ENCODE assay signal across 1 mouse cellular context in genomic region chr19:10580102-10580501, GRCm38 (mm10).
TF ChIP-seq lines count a peak whose summit lies in the region.

No protein-coding gene starts in this region.

TF ChIP-seq in CH12.LX, 34 proteins besides CTCF, POLR2A, EP300 and RAD21 (continued from another document):
- TF ChIP-seq ZKSCAN1 (IDR thresholded peaks at IDR 0.05; ENCODE audit: borderline replicate concordance, low read depth, low read length) (no peak), MAZ (IDR thresholded peaks at IDR 0.05; ENCODE audit: low read depth, low read length) (no peak), TBP (conservative IDR thresholded peaks at IDR 0.05; ENCODE audit: low read depth, low read length) (0 out of 2 replicates have a peak, but pooled peaks have one; percentile 44), KAT2A (IDR thresholded peaks at IDR 0.05; ENCODE audit: insufficient replicate concordance, low read length) (no peak), UBTF (IDR thresholded peaks at IDR 0.05; ENCODE audit: low read depth, low read length) (no peak), CHD1 (IDR thresholded peaks at IDR 0.05; ENCODE audit: low read depth, low read length) (peak; percentile 65), ZC3H11A (IDR thresholded peaks at IDR 0.05; ENCODE audit: low read depth, low read length) (no peak), POLR2AphosphoS2 (IDR thresholded peaks at IDR 0.05; ENCODE audit: low read depth, low read length) (no peak), SMC3 (IDR thresholded peaks at IDR 0.05; ENCODE audit: low read depth, low read length) (no peak), ETS1 (conservative IDR thresholded peaks at IDR 0.05; ENCODE audit: low read depth, low read length) (no peak), CHD2 (IDR thresholded peaks at IDR 0.05; ENCODE audit: low read length) (no peak; the same call in 1 of the 2 replicates), USF2 (conservative IDR thresholded peaks at IDR 0.05; ENCODE audit: low read depth, low read length) (no peak), JUND (conservative IDR thresholded peaks at IDR 0.05; ENCODE audit: low read depth, low read length) (no peak), MAFK (IDR thresholded peaks at IDR 0.05; ENCODE audit: insufficient replicate concordance, low read length) (no peak), TCF12 (IDR thresholded peaks at IDR 0.05; ENCODE audit: low read depth, low read length) (no peak), IRF4 (IDR thresholded peaks at IDR 0.05; ENCODE audit: low read depth, low read length) (0 out of 2 replicates have a peak, but pooled peaks have one; percentile 33), JUN (IDR thresholded peaks at IDR 0.05; ENCODE audit: insufficient read depth, low read depth, low read length) (no peak), USF1 (IDR thresholded peaks at IDR 0.05; ENCODE audit: low read depth, low read length) (no peak), ZMIZ1 (IDR thresholded peaks at IDR 0.05; ENCODE audit: low read depth, low read length) (no peak)
TF ChIP-seq in CH12.LX: peak in this region for 7.
